Mouse (Mus musculus) liver, embryonic 12.5 days (tissue): Measurements from ENCODE around the gene Abhd17c. TPM values are rescaled to one million over a fixed set of nuclear protein-coding genes. Genes with fewer than 3 reads are reported as not detected.

Source experiments
- ATAC-seq: fragments of 200-750 bp; cut with Nextera tagmentation; 2 replicates; pipeline ENCODE4 v1.8.0; 2017; ENCODE audit warnings: moderate number of reproducible peaks, mild to moderate bottlenecking, moderate library complexity
- H3K27ac ChIP-seq: fragments of 300-500 bp; sonication (generic); 2 replicates; pipeline ENCODE4 v1.5.1; 2016; ENCODE audit warnings: mild to moderate bottlenecking
- H3K27me3 ChIP-seq: fragments of 300-500 bp; sonication (generic); replicated peaks from 2 replicates; pipeline ENCODE4 v1.6.1; 2016; ENCODE audit warnings: mild to moderate bottlenecking, moderate library complexity
- H3K36me3 ChIP-seq: fragments of 300-500 bp; sonication (generic); 2 replicates; pipeline ENCODE4 v1.6.1; 2016; ENCODE audit warnings: mild to moderate bottlenecking, moderate library complexity
- H3K4me1 ChIP-seq: fragments of 300-500 bp; sonication (generic); 2 replicates; pipeline ENCODE4 v1.6.1; 2016
- H3K4me2 ChIP-seq: fragments of 300-500 bp; sonication (generic); 2 replicates; pipeline ENCODE4 v1.6.1; 2016; ENCODE audit warnings: mild to moderate bottlenecking, moderate library complexity
- H3K4me3 ChIP-seq: fragments of 300-500 bp; sonication (generic); 2 replicates; pipeline ENCODE4 v1.5.1; 2016; ENCODE audit warnings: mild to moderate bottlenecking, moderate library complexity
- H3K9ac ChIP-seq: fragments of 300-500 bp; sonication (generic); 2 replicates; pipeline ENCODE4 v1.6.1; 2016; ENCODE audit warnings: mild to moderate bottlenecking, moderate library complexity
- H3K9me3 ChIP-seq: fragments of 300-500 bp; sonication (generic); replicated peaks from 2 replicates; pipeline ENCODE4 v1.6.1; 2016; ENCODE audit warnings: mild to moderate bottlenecking, moderate library complexity
- WGBS: fragments of 180-500 bp; shearing (Covaris S2); methylation state at CpG from one replicate; pipeline ENCODE4 v1.1.7; 2016; ENCODE audit not compliant: insufficient replicate concordance; 5-methylcytosine and 5-hydroxymethylcytosine counted together
- polyA plus RNA-seq: library from polyadenylated mRNA; unstranded; fragments of >200 nt; fragmentation: Nextera tagmentation; extraction: Ambion mirVana; gene quantifications from 2 replicates; pipeline ENCODE4 v1.2.1, GENCODE M21; 2016

Gene Abhd17c
- polyA plus RNA-seq, 1 experiment from 2014 or later: 44.9 TPM

- Histone ChIP-seq H3K4me2 (peak overlapping the region; percentile 82), H3K4me1 (peaks cover 55% of the 10 kb centered on the region), H3K4me3 (peak overlapping the region; percentile 85), H3K27ac (peak overlapping the region; percentile 82), H3K9me3 (no peaks in the 10 kb centered on the region), H3K36me3 (peaks cover 5% of the 10 kb centered on the region), H3K27me3 (no peaks in the 10 kb centered on the region), H3K9ac (peak overlapping the region; percentile 89)
- peak; percentile 95 for ATAC-seq
- under 1% methylated on average over 40 of the region's 55 CpGs for WGBS
Measured at GRCm38 (mm10) chr7:84151960-84152334, 254 bp upstream of the Abhd17c start.

- ATAC-seq: no peak
Measured at GRCm38 (mm10) chr7:84150361-84151000, 1.2 kb downstream of the Abhd17c start.

GRCm38 (mm10) chr7:84149821-84150220 lies 1.9 kb downstream of the Abhd17c start:
- H3K36me3 ChIP-seq: peaks cover 5% of the 10 kb centered on the region
- no peak overlapping the region for H3K27ac ChIP-seq
- H3K4me1 ChIP-seq: peaks cover 76% of the 10 kb centered on the region
- 60% methylated on average over 4 of the region's 4 CpGs for WGBS
- peak overlapping the region; percentile 89 for H3K9ac ChIP-seq
- peak overlapping the region; percentile 82 for H3K4me2 ChIP-seq
- no peaks in the 10 kb centered on the region for H3K9me3 ChIP-seq
- no peaks in the 10 kb centered on the region for H3K27me3 ChIP-seq
- no peak for ATAC-seq
- H3K4me3 ChIP-seq: peak overlapping the region; percentile 85

More at GRCm38 (mm10) chr7:84150361-84151000, 1.2 kb downstream of the Abhd17c start:
- Histone ChIP-seq H3K36me3 (peaks cover 5% of the 10 kb centered on the region), H3K9me3 (no peaks in the 10 kb centered on the region), H3K4me3 (peak overlapping the region; percentile 85), H3K27me3 (no peaks in the 10 kb centered on the region), H3K4me2 (peak overlapping the region; percentile 82), H3K27ac (0 out of 2 replicates have a peak overlapping the region, but pooled peaks have one; percentile 82), H3K4me1 (peaks cover 70% of the 10 kb centered on the region), H3K9ac (peak overlapping the region; percentile 89)
- WGBS: 9% methylated on average over 13 of the region's 13 CpGs

GRCm38 (mm10) chr7:84148896-84149295 lies 2.8 kb downstream of the Abhd17c start:
- 78% methylated on average over 3 of the region's 3 CpGs for WGBS
- Histone ChIP-seq H3K4me1 (peaks cover 86% of the 10 kb centered on the region), H3K4me2 (0 out of 2 replicates have a peak overlapping the region, but pooled peaks have one; percentile 15), H3K9me3 (no peaks in the 10 kb centered on the region), H3K27me3 (no peaks in the 10 kb centered on the region), H3K27ac (no peak overlapping the region), H3K36me3 (peaks cover 5% of the 10 kb centered on the region), H3K4me3 (no peak overlapping the region), H3K9ac (no peak overlapping the region)
- ATAC-seq: no peak

GRCm38 (mm10) chr7:84147746-84148145 lies 3.9 kb downstream of the Abhd17c start:
- no peak overlapping the region for H3K27ac ChIP-seq
- 77% methylated on average over 1 of the region's 1 CpGs for WGBS

GRCm38 (mm10) chr7:84145633-84146032 lies 6.1 kb downstream of the Abhd17c start:
- Histone ChIP-seq H3K27ac (no peak overlapping the region), H3K9me3 (no peaks in the 10 kb centered on the region), H3K9ac (no peak overlapping the region), H3K36me3 (peaks cover 5% of the 10 kb centered on the region), H3K4me2 (peak overlapping the region; percentile 33), H3K27me3 (no peaks in the 10 kb centered on the region), H3K4me3 (no peak overlapping the region), H3K4me1 (peaks cover 96% of the 10 kb centered on the region)
- WGBS: 58% methylated on average over 2 of the region's 2 CpGs
- ATAC-seq: peak; percentile 29; the same call in 1 of the 2 replicates

More at GRCm38 (mm10) chr7:84147746-84148145, 3.9 kb downstream of the Abhd17c start:
- no peak overlapping the region for H3K4me3 ChIP-seq
- peaks cover 96% of the 10 kb centered on the region for H3K4me1 ChIP-seq
- no peak overlapping the region for H3K9ac ChIP-seq
- no peak overlapping the region for H3K4me2 ChIP-seq
- H3K9me3 ChIP-seq: no peaks in the 10 kb centered on the region
- no peak for ATAC-seq
- no peaks in the 10 kb centered on the region for H3K27me3 ChIP-seq
- H3K36me3 ChIP-seq: peaks cover 5% of the 10 kb centered on the region

- Histone ChIP-seq H3K4me1 (peaks cover 88% of the 10 kb centered on the region), H3K4me2 (no peak overlapping the region), H3K4me3 (no peak overlapping the region), H3K9me3 (no peaks in the 10 kb centered on the region), H3K9ac (no peak overlapping the region), H3K27ac (peak overlapping the region; percentile 61; the same call in 1 of the 2 replicates), H3K27me3 (no peaks in the 10 kb centered on the region), H3K36me3 (no peaks in the 10 kb centered on the region)
- 29% methylated on average over 7 of the region's 7 CpGs for WGBS
- no peak for ATAC-seq
Measured at GRCm38 (mm10) chr7:84142736-84143473, 8.8 kb downstream of the Abhd17c start.

GRCm38 (mm10) chr7:84142196-84142595 lies 9.5 kb downstream of the Abhd17c start:
- 77% methylated on average over 4 of the region's 4 CpGs for WGBS
- Histone ChIP-seq H3K36me3 (no peaks in the 10 kb centered on the region), H3K9ac (no peak overlapping the region), H3K4me1 (peaks cover 81% of the 10 kb centered on the region), H3K27ac (no peak overlapping the region), H3K9me3 (no peaks in the 10 kb centered on the region), H3K27me3 (no peaks in the 10 kb centered on the region), H3K4me2 (no peak overlapping the region), H3K4me3 (no peak overlapping the region)
- no peak for ATAC-seq

- Histone ChIP-seq H3K4me1 (peaks cover 63% of the 10 kb centered on the region), H3K4me3 (no peak overlapping the region), H3K9me3 (no peaks in the 10 kb centered on the region), H3K4me2 (no peak overlapping the region), H3K27me3 (no peaks in the 10 kb centered on the region), H3K27ac (no peak overlapping the region), H3K36me3 (no peaks in the 10 kb centered on the region), H3K9ac (no peak overlapping the region)
- WGBS: 70% methylated on average over 4 of the region's 4 CpGs
- no peak for ATAC-seq
Measured at GRCm38 (mm10) chr7:84139566-84139965, 12.1 kb downstream of the Abhd17c start.

- Histone ChIP-seq H3K4me1 (peaks cover 58% of the 10 kb centered on the region), H3K9ac (no peak overlapping the region), H3K36me3 (no peaks in the 10 kb centered on the region), H3K4me2 (no peak overlapping the region), H3K9me3 (no peaks in the 10 kb centered on the region), H3K27ac (no peak overlapping the region), H3K4me3 (no peak overlapping the region), H3K27me3 (no peaks in the 10 kb centered on the region)
- 73% methylated on average over 4 of the region's 4 CpGs for WGBS
- no peak for ATAC-seq
Measured at GRCm38 (mm10) chr7:84138731-84139130, 13.0 kb downstream of the Abhd17c start.

GRCm38 (mm10) chr7:84137779-84138178 lies 13.9 kb downstream of the Abhd17c start:
- 84% methylated on average over 3 of the region's 3 CpGs for WGBS
- H3K4me2 ChIP-seq: no peak overlapping the region
- no peak overlapping the region for H3K27ac ChIP-seq
- H3K9ac ChIP-seq: no peak overlapping the region
- no peaks in the 10 kb centered on the region for H3K36me3 ChIP-seq
- ATAC-seq: no peak
- no peak overlapping the region for H3K4me3 ChIP-seq
- peaks cover 50% of the 10 kb centered on the region for H3K4me1 ChIP-seq
- no peaks in the 10 kb centered on the region for H3K27me3 ChIP-seq
- H3K9me3 ChIP-seq: no peaks in the 10 kb centered on the region
